Mouse (Mus musculus) spleen, postnatal 4 days (tissue): ENCODE results near the gene Dlx3.

ENCODE experiments used
- DNase-seq, 2 experiments: peaks; one replicate each; pipeline ENCODE4 v3.0.0; 2022; ENCODE audit warnings: low spot score in 2 of 2

The Dlx3 gene

DNA sequence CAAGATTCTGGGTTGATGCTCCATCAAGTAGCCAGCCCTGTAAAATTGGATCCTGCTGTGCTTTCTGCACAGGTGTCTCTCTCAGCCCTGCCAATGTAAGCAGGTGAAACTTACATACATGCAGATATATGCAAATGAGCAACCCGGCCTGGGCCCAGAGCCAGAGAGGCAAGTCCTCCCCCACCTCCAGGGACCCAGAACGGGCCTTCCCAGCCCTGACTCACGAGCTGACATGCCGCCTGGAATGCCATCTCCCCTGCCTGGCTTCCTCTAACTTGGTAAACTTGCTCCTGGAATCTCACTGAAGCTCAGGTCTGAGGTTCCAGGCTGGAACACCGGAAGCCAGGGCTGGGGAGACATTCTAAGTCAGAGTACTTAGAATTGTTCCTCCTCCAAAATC lies 33.2 kb downstream of the Dlx3 start:
- DNase-seq = no peak

DNA sequence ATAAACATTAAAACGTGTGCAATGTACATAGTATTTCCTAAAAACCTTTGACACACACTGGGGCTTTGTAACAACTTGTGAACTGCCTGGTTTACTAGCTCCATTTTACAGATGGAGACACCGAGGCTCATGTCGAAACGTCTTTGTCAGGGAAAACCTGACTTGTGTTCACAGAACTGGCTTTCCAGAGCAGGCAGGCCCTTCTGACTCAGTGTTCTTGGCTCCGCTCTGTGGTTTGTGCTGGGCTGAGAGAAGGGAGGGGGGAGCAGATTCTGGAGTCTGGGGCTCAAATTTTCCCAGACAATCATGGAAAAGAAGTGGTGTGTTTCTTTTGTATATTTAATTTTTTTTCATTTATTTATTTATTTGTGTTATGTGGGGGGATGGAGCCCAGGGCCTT lies 33.8 kb downstream of the Dlx3 start:
- no peak for DNase-seq

DNA sequence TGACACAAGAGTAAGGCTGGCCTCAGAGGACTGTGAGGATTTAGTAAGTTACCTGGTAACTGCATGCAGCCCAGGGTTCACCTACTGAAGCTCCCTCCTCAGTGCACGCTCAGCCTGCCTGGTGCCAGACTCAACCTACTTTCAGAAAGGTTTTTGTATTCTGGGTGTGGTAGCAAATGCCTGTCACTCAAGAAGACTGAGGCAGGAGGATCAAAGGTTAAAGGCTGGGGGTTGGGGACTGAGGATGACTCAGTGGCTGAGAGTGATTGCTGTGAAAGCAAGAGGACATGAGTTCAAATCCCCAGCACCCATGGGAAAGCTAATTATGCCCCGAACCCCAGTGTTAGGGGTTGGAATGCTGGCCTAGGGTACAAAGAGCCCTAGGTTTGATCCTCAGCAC lies 35.6 kb downstream of the Dlx3 start:
- DNase-seq = no peak

- no peak for DNase-seq
Observed at GRCm38 (mm10) chr11:95157356-95157755, 37.4 kb downstream of the Dlx3 start.

DNA sequence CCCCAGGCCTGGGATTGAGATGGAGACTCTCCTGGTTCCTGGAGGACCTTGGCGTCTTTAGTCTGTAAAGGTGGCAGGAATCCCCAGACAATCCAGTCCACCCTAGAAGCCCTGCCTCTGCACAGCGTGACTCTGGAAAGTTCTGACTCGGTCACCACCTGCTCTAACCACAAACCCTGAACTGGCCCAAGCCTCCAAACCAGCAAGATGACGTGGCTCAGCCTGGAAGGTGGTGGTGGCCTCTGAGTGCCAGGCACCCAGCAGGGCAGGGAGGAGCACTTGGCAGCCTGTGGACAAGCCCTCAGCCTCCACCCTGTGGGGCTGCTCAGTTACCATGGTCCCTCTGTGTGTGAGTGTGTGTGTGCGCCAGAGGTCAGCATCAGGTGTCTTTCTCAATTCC lies 38.0 kb downstream of the Dlx3 start:
- DNase-seq = no peak

DNA sequence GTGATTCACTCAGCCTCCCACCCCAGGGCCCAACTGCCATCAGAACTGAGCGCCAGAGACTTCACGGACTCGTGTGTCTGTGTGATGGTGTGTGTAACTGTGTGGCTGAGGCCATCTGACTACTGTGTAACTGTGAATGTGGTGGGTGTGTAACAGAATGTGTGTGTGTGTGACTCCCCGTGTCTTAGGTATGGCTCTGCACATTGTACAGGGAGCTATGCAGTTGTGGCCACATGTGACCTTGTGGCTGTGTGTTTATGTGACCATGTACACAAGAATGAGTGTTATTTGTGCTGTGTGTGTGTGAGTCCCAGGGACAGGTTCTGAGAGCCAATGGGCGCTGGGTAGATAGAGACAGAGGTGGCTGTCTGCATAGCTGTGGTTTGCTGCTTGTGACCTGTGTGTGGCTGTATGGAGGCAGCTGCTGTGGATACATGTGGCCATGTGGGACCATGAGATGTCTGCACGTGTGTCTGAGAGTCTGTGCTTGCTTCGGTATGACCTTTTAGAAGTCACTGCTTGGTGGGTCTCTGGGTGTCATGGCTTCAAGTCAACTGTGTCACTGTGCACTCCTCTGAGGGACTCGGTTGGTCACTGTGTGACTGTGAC lies 39.9 kb downstream of the Dlx3 start:
- DNase-seq = no peak

DNA sequence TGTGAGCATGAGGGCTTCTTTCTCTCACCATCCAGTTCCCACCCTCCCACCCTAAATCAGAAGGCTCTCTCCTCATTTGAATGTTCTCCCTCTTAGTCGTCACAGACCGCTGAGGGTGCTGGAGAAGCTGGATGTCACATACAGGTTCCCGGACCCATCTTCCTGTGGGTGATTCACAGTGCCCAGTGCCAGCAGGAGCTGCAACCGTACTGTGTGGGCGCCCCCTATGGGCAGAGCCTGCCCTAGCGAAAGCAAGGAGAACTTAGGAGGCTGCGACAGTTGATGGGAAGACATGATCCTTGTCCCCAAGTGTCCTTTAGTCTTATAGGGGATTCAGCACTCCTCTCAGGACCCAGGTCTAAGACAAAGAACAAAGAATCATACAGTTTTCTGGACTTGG lies 40.8 kb downstream of the Dlx3 start:
- DNase-seq = no peak

DNA sequence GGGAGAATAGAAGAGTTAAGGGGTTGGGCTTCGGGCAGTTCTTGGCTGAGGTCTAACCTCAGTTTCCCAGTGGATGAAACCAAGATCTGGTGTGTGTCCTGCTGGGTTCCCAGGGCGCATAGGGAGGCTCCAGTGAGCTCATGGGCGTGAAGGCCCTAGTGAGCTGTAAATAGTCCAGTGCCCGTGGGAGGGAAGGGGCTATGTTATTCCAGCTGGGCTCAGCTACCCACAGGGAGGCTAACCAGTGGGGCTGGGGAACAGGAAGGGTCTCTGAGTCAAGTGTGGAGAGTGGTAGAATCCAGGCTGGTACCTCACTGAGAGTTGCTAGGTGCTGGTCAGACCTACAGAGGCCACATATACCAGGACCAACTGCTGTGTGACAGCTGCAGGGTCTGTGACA lies 41.8 kb downstream of the Dlx3 start:
- DNase-seq = no peak

- DNase-seq = no peak
Observed at GRCm38 (mm10) chr11:95165857-95166256, 45.9 kb downstream of the Dlx3 start.
